Mouse (Mus musculus) intestine, embryonic 14.5 days (tissue): ENCODE measurements at regions not wholly inside any gene's neighbourhood (a gene's known extent, or its start where the extent isn't known, plus 50 kb on each side); places are given as distances from the start of the nearest gene placed in this dataset.

Experiments
- ATAC-seq: fragments of 200-750 bp; cut with Nextera tagmentation; replicated peaks from 2 replicates; pipeline ENCODE4 v1.8.0; 2017; ENCODE audit warnings: low read depth, moderate number of reproducible peaks, moderate TSS enrichment, moderate library complexity; ENCODE audit not compliant: low FRiP score, low TSS enrichment
- DNase-seq: peaks from one replicate; pipeline ENCODE4 v3.0.0-alpha.2; 2018; ENCODE audit warnings: low spot score
- H3K27ac ChIP-seq: fragments of 300-500 bp; sonication (generic); 2 replicates; pipeline ENCODE4 v1.5.1; 2014; ENCODE audit warnings: low read depth, mild to moderate bottlenecking, control low read depth
- H3K27me3 ChIP-seq: fragments of 300-500 bp; sonication (generic); replicated peaks from 2 replicates; pipeline ENCODE4 v1.6.1; 2014; ENCODE audit warnings: low read length, control low read depth; ENCODE audit not compliant: control insufficient read depth, insufficient read depth
- H3K36me3 ChIP-seq: fragments of 300-500 bp; sonication (generic); 2 replicates; pipeline ENCODE4 v1.6.1; 2014; ENCODE audit warnings: low read length, control low read depth; ENCODE audit not compliant: control insufficient read depth, insufficient read depth
- H3K4me1 ChIP-seq: fragments of 300-500 bp; sonication (generic); replicated peaks from 2 replicates; pipeline ENCODE4 v1.6.1; 2014; ENCODE audit warnings: low read length, control low read depth, mixed read lengths; ENCODE audit not compliant: control insufficient read depth, insufficient read depth
- H3K4me2 ChIP-seq: fragments of 300-500 bp; sonication (generic); 2 replicates; pipeline ENCODE4 v1.6.1; 2014; ENCODE audit warnings: low read length
- H3K4me3 ChIP-seq: fragments of 300-500 bp; sonication (generic); 2 replicates; pipeline ENCODE4 v1.5.1; 2014; ENCODE audit warnings: low read depth, low read length, control low read depth, mixed read lengths
- H3K9ac ChIP-seq: fragments of 300-500 bp; sonication (generic); 2 replicates; pipeline ENCODE4 v1.6.1; 2014; ENCODE audit warnings: mild to moderate bottlenecking, low read length
- H3K9me3 ChIP-seq: fragments of 300-500 bp; sonication (generic); 2 replicates; pipeline ENCODE4 v1.6.1; 2016; ENCODE audit warnings: low read length, control low read depth; ENCODE audit not compliant: control insufficient read depth
- WGBS: fragments of 180-500 bp; shearing (Covaris S2); extraction: QIAGEN DNeasy Blood & Tissue Kit; methylation state at CpG from one replicate; pipeline ENCODE4 v1.1.7; 2014; 5-methylcytosine and 5-hydroxymethylcytosine counted together

DNA sequence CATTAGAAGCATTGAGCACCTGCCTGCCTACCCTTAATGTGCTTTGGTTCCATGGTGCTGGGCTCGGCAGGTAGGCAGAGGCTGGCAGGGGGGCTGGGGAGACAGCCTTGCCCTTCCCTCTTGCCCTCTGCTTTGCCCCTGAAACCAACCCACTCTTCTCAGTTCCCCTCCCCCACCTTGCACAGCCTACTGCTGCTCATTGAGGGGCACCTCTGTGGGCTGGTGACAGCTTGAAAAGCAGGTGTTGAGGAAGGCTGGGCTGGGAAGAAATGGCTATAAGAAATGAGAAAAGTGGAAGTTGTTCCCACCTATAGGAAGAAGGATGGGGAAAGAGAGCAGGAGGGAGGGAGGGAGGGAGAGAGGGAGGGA, 167.7 kb upstream of the Sdk2 start:
- H3K4me1 ChIP-seq, result peaks cover 14% of the 10 kb centered on the region
- ATAC-seq (no peak), DNase-seq (no peak)
- no peak overlapping the region for H3K27ac ChIP-seq
- H3K27me3 ChIP-seq, result no peaks in the 10 kb centered on the region
- no peak overlapping the region for H3K9ac ChIP-seq
- WGBS, result 83% methylated on average over 1 of the region's 1 CpGs
- H3K36me3 ChIP-seq, result no peaks in the 10 kb centered on the region
- no peak overlapping the region for H3K4me3 ChIP-seq
- no peaks in the 10 kb centered on the region for H3K9me3 ChIP-seq
- H3K4me2 ChIP-seq, result no peak overlapping the region

DNA sequence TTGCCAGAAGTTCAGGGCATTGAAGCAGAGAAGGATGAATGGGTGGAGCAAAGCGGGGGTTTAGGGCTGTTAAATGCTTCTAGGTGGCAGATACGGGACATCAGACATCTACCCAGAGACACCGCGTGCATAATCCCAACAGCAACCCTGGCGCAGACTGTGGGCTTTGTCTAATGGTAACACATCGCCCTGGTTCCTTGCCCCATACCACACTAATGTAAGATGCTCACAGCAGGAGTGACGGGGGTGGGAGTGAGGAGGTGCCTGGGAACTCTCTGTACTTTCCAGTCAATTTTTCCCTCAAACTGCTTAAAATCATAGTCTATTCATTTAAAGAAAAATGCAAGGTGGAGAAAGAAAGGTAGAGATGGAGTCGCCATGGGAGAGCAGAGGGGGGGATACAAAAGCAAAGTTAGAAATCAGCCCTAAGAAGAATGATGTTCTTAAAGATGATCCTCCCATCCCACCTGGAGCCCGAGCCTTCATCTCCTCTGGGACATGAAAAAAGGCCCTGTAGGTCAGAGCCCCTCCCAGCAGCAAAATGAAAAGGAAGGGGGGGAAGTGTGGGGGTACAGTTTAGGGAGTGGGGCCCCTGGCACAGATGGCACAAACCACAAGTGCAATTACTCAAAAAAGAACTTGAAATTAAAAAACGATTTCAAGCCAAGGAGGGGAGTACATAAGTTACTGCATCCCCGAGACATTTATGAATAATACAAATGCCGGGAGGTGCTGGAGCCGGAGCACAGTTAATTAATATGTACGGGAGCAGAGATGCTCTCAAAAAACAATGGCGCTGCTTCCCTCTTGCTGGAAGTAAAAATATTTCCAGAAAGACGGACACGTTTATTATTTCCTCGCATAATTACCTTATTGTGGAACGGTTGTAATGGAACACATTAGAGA, 167.0 kb upstream of the Sdk2 start:
- DNase-seq, result no peak
- Histone ChIP-seq H3K36me3 (no peaks in the 10 kb centered on the region), H3K4me1 (peaks cover 18% of the 10 kb centered on the region), H3K4me3 (no peak overlapping the region), H3K27me3 (no peaks in the 10 kb centered on the region), H3K9ac (no peak overlapping the region), H3K4me2 (no peak overlapping the region), H3K9me3 (no peaks in the 10 kb centered on the region; the same call in 1 of the 2 replicates), H3K27ac (no peak overlapping the region)
- no peak for ATAC-seq
- 86% methylated on average over 19 of the region's 19 CpGs for WGBS

DNA sequence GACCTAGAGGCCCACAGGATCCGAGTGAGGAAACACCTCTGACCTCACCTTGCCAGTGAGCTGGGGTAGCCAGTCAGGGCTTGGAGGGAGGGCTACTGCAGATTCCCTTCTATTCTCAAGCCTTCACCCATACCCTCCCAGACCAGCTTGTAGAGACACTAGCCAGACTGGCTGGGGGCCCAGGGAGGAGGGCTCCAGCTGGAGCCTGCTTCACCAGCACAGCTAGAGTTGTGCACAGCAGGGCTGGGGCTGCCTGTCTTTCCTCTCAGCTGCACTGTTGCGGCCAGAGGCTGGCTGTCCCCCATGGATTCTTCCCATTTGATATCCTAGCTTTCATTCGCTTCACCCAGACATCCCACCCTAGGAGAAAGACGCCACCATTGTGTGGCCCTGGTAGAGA, 165.0 kb upstream of the Sdk2 start:
- Histone ChIP-seq H3K9me3 (no peaks in the 10 kb centered on the region; the same call in 1 of the 2 replicates), H3K9ac (no peak overlapping the region), H3K27ac (peak overlapping the region; percentile 22; the same call in 1 of the 2 replicates), H3K27me3 (no peaks in the 10 kb centered on the region), H3K36me3 (no peaks in the 10 kb centered on the region), H3K4me2 (no peak overlapping the region), H3K4me3 (no peak overlapping the region), H3K4me1 (peaks cover 16% of the 10 kb centered on the region)
- 55% methylated on average over 4 of the region's 4 CpGs for WGBS
- DNase-seq (no peak), ATAC-seq (no peak)

DNA sequence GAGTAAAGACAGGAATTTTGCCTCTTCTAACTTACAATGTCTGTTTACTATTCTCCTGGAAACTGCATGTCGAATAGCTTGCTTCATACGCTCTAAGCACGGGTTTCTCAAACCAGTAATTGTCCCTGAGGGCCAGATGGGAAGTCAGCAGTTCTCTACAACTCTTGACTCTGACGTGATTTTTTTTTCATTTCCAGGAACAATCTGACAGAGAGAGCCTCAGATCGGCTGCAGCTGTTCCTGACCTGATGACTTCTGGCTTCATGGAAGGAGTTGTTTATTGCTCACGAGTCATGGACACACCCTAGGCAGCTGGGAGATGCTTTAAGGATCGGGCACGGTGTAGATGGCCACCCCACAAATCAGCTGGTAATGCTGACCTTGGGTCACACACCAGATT, 162.9 kb upstream of the Sdk2 start:
- no peak for DNase-seq
- Histone ChIP-seq H3K9me3 (no peaks in the 10 kb centered on the region; the same call in 1 of the 2 replicates), H3K27me3 (no peaks in the 10 kb centered on the region), H3K4me2 (no peak overlapping the region), H3K9ac (no peak overlapping the region), H3K4me3 (no peak overlapping the region), H3K36me3 (no peaks in the 10 kb centered on the region), H3K27ac (peak overlapping the region; percentile 57), H3K4me1 (peaks cover 16% of the 10 kb centered on the region)
- ATAC-seq, result peak; percentile 66; the same call in 1 of the 2 replicates
- 11% methylated on average over 8 of the region's 8 CpGs for WGBS

DNA sequence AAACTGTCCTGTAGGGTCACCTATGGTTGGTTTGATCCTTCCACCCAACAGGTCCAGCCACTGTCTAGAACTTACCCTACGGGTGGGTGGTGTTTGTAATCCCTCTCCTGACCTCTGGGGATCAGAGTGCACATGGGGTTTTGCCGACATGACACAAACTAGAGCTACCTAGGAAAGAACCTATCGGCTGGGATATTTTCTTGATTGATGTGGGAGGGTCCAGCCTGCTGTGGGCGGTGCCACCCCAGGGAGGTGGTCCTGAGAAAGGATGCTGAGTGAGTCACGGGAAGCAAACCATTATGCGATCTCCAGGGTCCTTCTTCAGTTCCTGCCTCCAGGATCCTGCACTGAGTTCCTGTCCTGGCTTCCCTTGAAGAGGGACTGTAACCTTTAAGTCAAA, 162.3 kb upstream of the Sdk2 start:
- Histone ChIP-seq H3K4me1 (peaks cover 16% of the 10 kb centered on the region), H3K27me3 (no peaks in the 10 kb centered on the region), H3K4me3 (no peak overlapping the region), H3K9me3 (no peaks in the 10 kb centered on the region; the same call in 1 of the 2 replicates), H3K27ac (peak overlapping the region; percentile 57), H3K36me3 (no peaks in the 10 kb centered on the region), H3K4me2 (no peak overlapping the region), H3K9ac (no peak overlapping the region)
- ATAC-seq, result no peak
- 91% methylated on average over 6 of the region's 6 CpGs for WGBS
- DNase-seq, result no peak

DNA sequence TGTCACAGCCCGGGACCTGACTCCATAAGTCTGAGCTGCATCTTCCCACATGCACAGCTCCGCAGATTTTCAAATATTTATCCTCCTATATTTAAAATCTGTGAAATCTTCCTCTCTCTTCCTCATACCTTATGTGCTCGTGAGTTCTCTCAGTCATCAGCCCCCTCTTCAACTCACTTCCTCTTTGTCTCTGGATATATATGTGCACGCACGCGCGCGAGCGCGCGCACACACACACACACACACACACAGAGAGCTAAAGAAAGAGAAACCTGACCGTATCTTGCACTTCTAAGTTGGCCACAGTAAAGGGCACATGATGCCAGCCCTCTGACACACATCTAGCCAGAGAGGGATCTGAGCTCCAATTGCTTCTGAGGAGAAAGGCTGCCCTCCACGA, 159.7 kb upstream of the Sdk2 start:
- H3K9ac ChIP-seq, result no peak overlapping the region
- H3K36me3 ChIP-seq, result no peaks in the 10 kb centered on the region
- no peak overlapping the region for H3K4me2 ChIP-seq
- H3K27ac ChIP-seq, result no peak overlapping the region
- 79% methylated on average over 13 of the region's 13 CpGs for WGBS
- H3K4me1 ChIP-seq, result peaks cover 4% of the 10 kb centered on the region; the same call in 1 of the 2 replicates
- H3K27me3 ChIP-seq, result no peaks in the 10 kb centered on the region
- no peak for DNase-seq
- no peak overlapping the region for H3K4me3 ChIP-seq
- ATAC-seq, result no peak
- H3K9me3 ChIP-seq, result no peaks in the 10 kb centered on the region; the same call in 1 of the 2 replicates

DNA sequence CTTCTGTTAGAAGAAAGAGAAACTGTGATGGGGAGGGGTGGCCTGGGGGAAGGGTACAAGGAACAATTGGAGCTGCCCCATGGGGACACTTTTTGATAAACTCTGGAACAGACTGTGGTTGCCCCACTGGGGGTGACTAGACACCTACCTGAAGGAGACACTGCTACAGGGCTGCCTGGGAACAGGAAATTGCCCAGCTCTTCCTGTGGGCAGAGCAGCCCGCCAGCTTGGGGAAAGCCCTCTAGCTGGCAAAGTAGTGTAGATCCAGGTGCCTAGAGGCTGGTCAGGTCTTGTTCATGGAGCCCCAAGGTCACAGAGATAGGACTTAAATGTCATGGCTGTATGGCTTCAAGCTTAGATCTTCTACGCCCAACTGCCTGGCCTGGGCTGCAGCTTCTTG, 157.9 kb upstream of the Sdk2 start:
- H3K27ac ChIP-seq, result no peak overlapping the region
- H3K9ac ChIP-seq, result no peak overlapping the region
- DNase-seq, result no peak
- no peak overlapping the region for H3K4me2 ChIP-seq
- WGBS, result 90% methylated on average over 2 of the region's 2 CpGs
- no peaks in the 10 kb centered on the region; the same call in 1 of the 2 replicates for H3K9me3 ChIP-seq
- no peaks in the 10 kb centered on the region for H3K36me3 ChIP-seq
- H3K4me3 ChIP-seq, result no peak overlapping the region
- H3K4me1 ChIP-seq, result peaks cover 4% of the 10 kb centered on the region; the same call in 1 of the 2 replicates
- no peak for ATAC-seq
- H3K27me3 ChIP-seq, result no peaks in the 10 kb centered on the region

DNA sequence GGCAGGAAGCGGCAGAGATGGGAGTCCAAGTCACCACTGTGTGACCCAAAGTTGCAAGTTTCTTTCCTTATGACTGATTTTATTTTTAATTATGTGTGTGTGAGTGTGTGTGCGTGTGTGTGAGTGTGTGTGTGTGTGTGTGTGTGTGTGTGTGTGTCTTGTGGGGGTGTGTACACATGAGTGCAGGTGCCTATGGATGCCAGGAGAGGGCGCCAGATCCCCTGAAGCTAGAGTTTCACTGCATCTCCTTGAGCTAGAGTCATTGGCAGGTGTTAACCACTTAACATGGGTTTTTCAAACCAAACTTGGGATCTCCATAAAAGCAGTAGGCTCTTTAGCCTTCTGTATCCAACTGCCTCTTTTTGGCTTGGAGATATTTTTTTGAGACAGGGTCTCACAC, 156.2 kb upstream of the Sdk2 start:
- Histone ChIP-seq H3K36me3 (no peaks in the 10 kb centered on the region), H3K27me3 (no peaks in the 10 kb centered on the region), H3K4me1 (peaks cover 6% of the 10 kb centered on the region; the same call in 1 of the 2 replicates), H3K9ac (no peak overlapping the region), H3K9me3 (no peaks in the 10 kb centered on the region), H3K27ac (no peak overlapping the region), H3K4me3 (no peak overlapping the region), H3K4me2 (no peak overlapping the region)
- 85% methylated on average over 3 of the region's 3 CpGs for WGBS
- ATAC-seq, result no peak
- no peak for DNase-seq

DNA sequence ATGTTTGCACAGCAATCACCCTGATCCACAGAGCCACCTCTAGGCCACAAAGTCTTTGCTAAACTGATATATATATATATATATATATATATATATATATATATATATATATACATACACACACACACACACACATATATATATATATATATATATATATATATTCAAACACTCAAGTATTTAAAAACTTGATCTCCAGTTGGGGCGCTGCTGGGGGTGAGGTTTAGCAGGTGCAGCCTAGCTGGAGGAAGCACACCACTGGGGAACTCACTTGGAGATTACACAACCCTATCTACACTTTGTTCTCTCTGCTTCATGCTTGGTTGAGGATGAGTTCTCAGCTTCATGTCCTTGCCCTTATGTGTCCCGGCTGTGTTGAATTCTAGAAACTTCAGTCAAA, 153.6 kb upstream of the Sdk2 start:
- Histone ChIP-seq H3K4me2 (no peak overlapping the region), H3K36me3 (no peaks in the 10 kb centered on the region), H3K9me3 (no peaks in the 10 kb centered on the region), H3K27me3 (peaks cover 4% of the 10 kb centered on the region; the same call in 1 of the 2 replicates), H3K27ac (no peak overlapping the region), H3K4me3 (no peak overlapping the region), H3K4me1 (peaks cover 19% of the 10 kb centered on the region), H3K9ac (no peak overlapping the region)
- DNase-seq (no peak), ATAC-seq (no peak)
- 92% methylated on average over 2 of the region's 2 CpGs for WGBS
